Mouse (Mus musculus): ENCODE results near the gene Ccs.

DNA sequence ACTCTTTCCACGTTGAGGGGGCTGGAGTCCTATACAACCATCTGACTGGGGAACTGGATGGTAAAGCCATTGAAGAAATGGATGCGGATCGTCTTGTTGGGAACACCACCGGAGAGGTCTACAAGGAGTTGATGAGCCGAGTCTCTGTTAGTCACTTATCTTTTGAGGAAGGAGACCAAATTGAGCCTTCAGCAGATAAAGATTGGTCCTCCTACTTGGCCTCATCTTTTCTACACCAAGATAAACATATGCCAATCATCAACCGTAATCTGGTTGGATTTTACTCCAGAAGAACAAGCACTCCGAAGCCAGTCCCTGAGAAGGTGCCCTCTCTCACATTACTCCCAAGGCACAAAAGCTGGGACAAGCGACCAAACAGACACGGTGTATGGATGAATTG is 1.7 kb upstream of the Ccs start:
- TF ChIP-seq CTCF (IDR thresholded peaks at IDR 0.05; ENCODE audit: insufficient read depth, low read length) (no peak), POLR2A (IDR thresholded peaks at IDR 0.05; ENCODE audit: borderline replicate concordance, extremely low read depth, low read depth, low read length) (no peak)

Data from lung, adult 2 months (tissue).